25 mouse cellular contexts compared by ENCODE assay signal in the genomic region with DNA sequence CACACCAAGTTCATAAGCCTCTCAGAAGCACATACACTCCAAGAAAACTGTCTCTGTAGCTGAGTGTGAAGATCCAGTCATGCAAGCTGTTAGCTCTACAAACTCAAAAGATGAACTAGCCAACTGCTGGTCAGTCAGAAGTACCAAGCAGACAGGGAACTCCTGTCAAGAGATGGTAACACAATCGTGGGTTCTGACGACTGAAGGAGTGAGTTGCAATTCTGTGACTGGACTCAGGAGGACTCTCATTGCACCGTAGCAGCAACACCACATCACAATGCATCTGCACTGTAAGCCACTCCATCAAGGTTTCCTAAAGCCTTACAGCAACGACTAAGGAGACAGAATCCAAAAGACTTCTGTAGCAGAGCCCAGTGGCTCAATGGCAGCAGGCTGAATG.
A peak's percentile ranks its signal among the peaks of the same experiment; 100 is the strongest.
DNase-seq lines count a peak whose midpoint lies in the region; ATAC-seq and TF ChIP-seq lines count a peak whose summit lies in the region.
"Had no signal": no experiment of that assay in that cellular context is flagged by ENCODE, and none has a peak within 500 bp of the region (broad histone marks: within the 10 kb centered on the region; RNA-seq: fewer than 3 reads in every experiment).

No protein-coding gene starts in this region.

- peak overlapping the region; percentile 91; the same call in 1 of the 2 replicates for H3K27ac ChIP-seq in heart, embryonic 11.5 days (ENCODE audit: low read depth, low read length)
- H3K27ac ChIP-seq in heart, postnatal 0 days (ENCODE audit: low read depth), result peak overlapping the region; percentile 90
- H3K27ac ChIP-seq in lung, postnatal 0 days (ENCODE audit: low read length), result peak overlapping the region; percentile 74; the same call in 1 of the 2 replicates
- H3K27ac ChIP-seq in brown adipose tissue, adult 24 weeks (replicated peaks; ENCODE audit: low read depth, low read length), result peak overlapping the region; percentile 80
- H3K27ac ChIP-seq: forebrain, embryonic 10.5 days; hindbrain, embryonic 12.5 days; limb, embryonic 10.5 days; midbrain, embryonic 15.5 days; neural tube, embryonic 12.5 days had no signal

- 0 out of 2 replicates have a peak, but pooled peaks cover 4% of the 10 kb centered on the region for H3K36me3 ChIP-seq in heart, embryonic 11.5 days (ENCODE audit: control insufficient read depth, insufficient read depth, low read length)
- peaks cover 26% of the 10 kb centered on the region for H3K36me3 ChIP-seq in heart, postnatal 0 days (replicated peaks; ENCODE audit: control insufficient read depth, insufficient read depth, low read length)
- peaks cover 7% of the 10 kb centered on the region; the same call in 1 of the 2 replicates for H3K36me3 ChIP-seq in lung, postnatal 0 days (ENCODE audit: insufficient read depth, low read length)
- H3K36me3 ChIP-seq: midbrain, embryonic 15.5 days had no signal

- WGBS in heart, embryonic 11.5 days (ENCODE audit: insufficient replicate concordance), result 60% methylated on average over 4 of the region's 4 CpGs
- 38% methylated on average over 4 of the region's 4 CpGs for WGBS in heart, postnatal 0 days
- 50% methylated on average over 4 of the region's 4 CpGs for WGBS in lung, postnatal 0 days

- H3K4me2 ChIP-seq in heart, embryonic 11.5 days, result no peak overlapping the region
- no peak overlapping the region for H3K4me2 ChIP-seq in heart, postnatal 0 days (ENCODE audit: low read depth, low read length)
- H3K4me2 ChIP-seq in lung, postnatal 0 days (replicated peaks; ENCODE audit: low read depth, low read length), result no peak overlapping the region
- H3K4me2 ChIP-seq: hindbrain, embryonic 12.5 days; lung, embryonic 14.5 days; midbrain, embryonic 15.5 days; neural tube, embryonic 12.5 days had no signal

- DNase-seq in heart, adult 8-10 months (ENCODE audit: low spot score), result no peak
- no peak for DNase-seq in heart, postnatal 0 days (ENCODE audit: low spot score)
- no peak for DNase-seq in heart, postnatal 14 days
- no peak for DNase-seq in lung, postnatal 0 days (ENCODE audit: low spot score)
- no peak for DNase-seq in lung, adult 18-20 months
- DNase-seq in adrenal gland, postnatal 14 days, result no peak
- DNase-seq: adrenal gland, postnatal 36 days; cerebellum, adult 11 months; cerebellum, postnatal 10 days; kidney, adult 18-20 months; kidney, postnatal 10 days; liver; lung, embryonic 14.5 days; lung, postnatal 36 days; retina, postnatal 1 day; right cerebral cortex, postnatal 25 days; spleen, adult 18-20 months had no signal

- no peak overlapping the region for H3K4me3 ChIP-seq in heart, embryonic 11.5 days (ENCODE audit: low read depth, low read length)
- H3K4me3 ChIP-seq in heart, postnatal 0 days (ENCODE audit: low read depth, low read length), result no peak overlapping the region
- H3K4me3 ChIP-seq in lung, postnatal 0 days (ENCODE audit: low read depth, low read length), result no peak overlapping the region
- no peak overlapping the region for H3K4me3 ChIP-seq in brown adipose tissue, adult 24 weeks (ENCODE audit: insufficient read depth, low read depth, low read length)
- H3K4me3 ChIP-seq: forebrain, embryonic 10.5 days; hindbrain, embryonic 12.5 days; limb, embryonic 10.5 days; midbrain, embryonic 15.5 days; neural tube, embryonic 12.5 days had no signal

- no peak overlapping the region for H3K9ac ChIP-seq in heart, embryonic 11.5 days (ENCODE audit: low read depth, low read length)
- H3K9ac ChIP-seq in heart, postnatal 0 days (replicated peaks; ENCODE audit: low read depth, low read length), result no peak overlapping the region
- no peak overlapping the region for H3K9ac ChIP-seq in lung, postnatal 0 days (replicated peaks; ENCODE audit: low read depth)
- H3K9ac ChIP-seq: hindbrain, embryonic 12.5 days; lung, embryonic 14.5 days; midbrain, embryonic 15.5 days; neural tube, embryonic 12.5 days had no signal

- no peaks in the 10 kb centered on the region for H3K9me3 ChIP-seq in heart, embryonic 11.5 days (replicated peaks; ENCODE audit: control insufficient read depth, low read length)
- no peaks in the 10 kb centered on the region for H3K9me3 ChIP-seq in heart, postnatal 0 days (replicated peaks; ENCODE audit: control insufficient read depth, low read length)
- no peaks in the 10 kb centered on the region for H3K9me3 ChIP-seq in lung, postnatal 0 days (ENCODE audit: low read length)
- H3K9me3 ChIP-seq: forebrain, embryonic 10.5 days; hindbrain, embryonic 12.5 days; limb, embryonic 10.5 days; midbrain, embryonic 15.5 days; neural tube, embryonic 12.5 days had no signal

- intact Hi-C loops in heart, postnatal 14 days (cut with DNase I), result no loop called here

- TF ChIP-seq EP300 in heart, postnatal 0 days (IDR thresholded peaks at IDR 0.05; ENCODE audit: low read depth), result no peak
- no peak for TF ChIP-seq EP300 in lung, postnatal 0 days (IDR thresholded peaks at IDR 0.05)

- peaks cover 88% of the 10 kb centered on the region for H3K4me1 ChIP-seq in heart, embryonic 11.5 days (ENCODE audit: control insufficient read depth, insufficient read depth, low read length)
- H3K4me1 ChIP-seq in heart, postnatal 0 days (ENCODE audit: control insufficient read depth, insufficient read depth), result peaks cover 91% of the 10 kb centered on the region
- H3K4me1 ChIP-seq in lung, postnatal 0 days (ENCODE audit: insufficient read depth, low read depth, low read length), result peaks cover 27% of the 10 kb centered on the region
- H3K4me1 ChIP-seq in brown adipose tissue, adult 24 weeks (ENCODE audit: control insufficient read depth, insufficient read depth, insufficient read length, low read length), result peaks cover 57% of the 10 kb centered on the region
- H3K4me1 ChIP-seq: limb, embryonic 10.5 days had no signal

- no peak for TF ChIP-seq CTCF in heart, postnatal 0 days (IDR thresholded peaks at IDR 0.05; ENCODE audit: low read depth)
- TF ChIP-seq CTCF in lung, postnatal 0 days (IDR thresholded peaks at IDR 0.05), result peak; percentile 17; the same call in 1 of the 2 replicates

- no peak for ATAC-seq in heart, embryonic 11.5 days (replicated peaks; ENCODE audit: insufficient number of reproducible peaks, low FRiP score, low TSS enrichment)
- ATAC-seq in heart, postnatal 0 days (ENCODE audit: insufficient read depth, low read depth), result no peak
- ATAC-seq in lung, postnatal 0 days, result no peak
- ATAC-seq: forebrain, embryonic 16.5 days; midbrain, embryonic 15.5 days had no signal

- no peaks in the 10 kb centered on the region for H3K27me3 ChIP-seq in heart, embryonic 11.5 days (ENCODE audit: control insufficient read depth, insufficient read depth, low read length)
- no peaks in the 10 kb centered on the region for H3K27me3 ChIP-seq in heart, postnatal 0 days (ENCODE audit: control insufficient read depth, insufficient read depth, low read length)
- no peaks in the 10 kb centered on the region for H3K27me3 ChIP-seq in lung, postnatal 0 days (replicated peaks; ENCODE audit: insufficient read depth, low read length)
- H3K27me3 ChIP-seq: hindbrain, embryonic 12.5 days; midbrain, embryonic 15.5 days; neural tube, embryonic 12.5 days had no signal
